In genomic region chr17:47332001-47332611, GRCm38 (mm10) we compare ENCODE assay signal across 8 mouse cellular contexts. TPM values are rescaled to one million over a fixed set of nuclear protein-coding genes. Genes with fewer than 3 reads are reported as not detected.
DNase-seq lines count a peak whose midpoint lies in the region; ATAC-seq lines count a peak whose summit lies in the region.

No protein-coding gene starts in this region.

- H3K27me3 ChIP-seq in midbrain, embryonic 12.5 days = no peaks in the 10 kb centered on the region
- H3K27me3 ChIP-seq in midbrain, embryonic 11.5 days (ENCODE audit: control insufficient read depth, insufficient read depth, low read length) = no peaks in the 10 kb centered on the region
- no peaks in the 10 kb centered on the region for H3K27me3 ChIP-seq in embryonic facial prominence, embryonic 13.5 days
- H3K27me3 ChIP-seq in heart, embryonic 16.5 days (ENCODE audit: control insufficient read depth, insufficient read depth, low read length) = no peaks in the 10 kb centered on the region

- H3K27ac ChIP-seq in midbrain, embryonic 12.5 days (replicated peaks) = no peak overlapping the region
- no peak overlapping the region for H3K27ac ChIP-seq in midbrain, embryonic 11.5 days (ENCODE audit: low read depth, low read length)
- H3K27ac ChIP-seq in embryonic facial prominence, embryonic 13.5 days = 0 out of 2 replicates have a peak overlapping the region, but pooled peaks have one; percentile 29
- H3K27ac ChIP-seq in heart, embryonic 16.5 days (ENCODE audit: low read length) = peak overlapping the region; percentile 52

- WGBS in midbrain, embryonic 12.5 days = 90% methylated on average over 12 of the region's 12 CpGs
- 89% methylated on average over 12 of the region's 12 CpGs for WGBS in midbrain, embryonic 11.5 days
- 70% methylated on average over 12 of the region's 12 CpGs for WGBS in embryonic facial prominence, embryonic 13.5 days
- WGBS in heart, embryonic 16.5 days = 60% methylated on average over 12 of the region's 12 CpGs

- no peaks in the 10 kb centered on the region for H3K9me3 ChIP-seq in midbrain, embryonic 12.5 days
- H3K9me3 ChIP-seq in midbrain, embryonic 11.5 days (ENCODE audit: control insufficient read depth, low read length) = no peaks in the 10 kb centered on the region
- H3K9me3 ChIP-seq in embryonic facial prominence, embryonic 13.5 days = no peaks in the 10 kb centered on the region
- H3K9me3 ChIP-seq in heart, embryonic 16.5 days (replicated peaks; ENCODE audit: control insufficient read depth, low read length) = no peaks in the 10 kb centered on the region

- H3K4me2 ChIP-seq in midbrain, embryonic 12.5 days (replicated peaks) = no peak overlapping the region
- H3K4me2 ChIP-seq in midbrain, embryonic 11.5 days = no peak overlapping the region
- H3K4me2 ChIP-seq in embryonic facial prominence, embryonic 13.5 days = no peak overlapping the region
- no peak overlapping the region for H3K4me2 ChIP-seq in heart, embryonic 16.5 days (ENCODE audit: low read depth, low read length)

- DNase-seq in midbrain, embryonic 11.5 days (ENCODE audit: low spot score, missing footprints) = no peak
- DNase-seq in layer of hippocampus, adult 9-11 months = peak; percentile 35
- DNase-seq in lung, postnatal 36 days = peak; percentile 31
- DNase-seq in thymus, postnatal 4 days = peak; percentile 33
- DNase-seq in ovary, postnatal 36 days (ENCODE audit: low spot score) = no peak

- H3K4me3 ChIP-seq in midbrain, embryonic 12.5 days = no peak overlapping the region
- no peak overlapping the region for H3K4me3 ChIP-seq in midbrain, embryonic 11.5 days (ENCODE audit: low read depth, low read length)
- H3K4me3 ChIP-seq in embryonic facial prominence, embryonic 13.5 days = no peak overlapping the region
- H3K4me3 ChIP-seq in heart, embryonic 16.5 days (ENCODE audit: low read length) = no peak overlapping the region

- peaks cover 42% of the 10 kb centered on the region for H3K36me3 ChIP-seq in midbrain, embryonic 12.5 days
- peaks cover 5% of the 10 kb centered on the region; the same call in 1 of the 2 replicates for H3K36me3 ChIP-seq in midbrain, embryonic 11.5 days (ENCODE audit: control insufficient read depth, insufficient read depth, low read length)
- H3K36me3 ChIP-seq in embryonic facial prominence, embryonic 13.5 days = peaks cover 67% of the 10 kb centered on the region
- H3K36me3 ChIP-seq in heart, embryonic 16.5 days (ENCODE audit: control insufficient read depth, insufficient read depth) = peaks cover 9% of the 10 kb centered on the region; the same call in 1 of the 2 replicates

- H3K4me1 ChIP-seq in midbrain, embryonic 12.5 days = peaks cover 5% of the 10 kb centered on the region; the same call in 1 of the 2 replicates
- H3K4me1 ChIP-seq in midbrain, embryonic 11.5 days (ENCODE audit: control insufficient read depth, insufficient read depth, low read length) = no peaks in the 10 kb centered on the region
- peaks cover 12% of the 10 kb centered on the region for H3K4me1 ChIP-seq in embryonic facial prominence, embryonic 13.5 days
- H3K4me1 ChIP-seq in heart, embryonic 16.5 days (ENCODE audit: control insufficient read depth, insufficient read depth, low read length) = peaks cover 4% of the 10 kb centered on the region; the same call in 1 of the 2 replicates

- ATAC-seq in midbrain, embryonic 12.5 days (ENCODE audit: low FRiP score, low read depth) = peak; percentile 47; the same call in 1 of the 2 replicates
- ATAC-seq in midbrain, embryonic 11.5 days (ENCODE audit: low FRiP score) = no peak
- ATAC-seq in embryonic facial prominence, embryonic 13.5 days (ENCODE audit: insufficient number of reproducible peaks, insufficient read depth, low FRiP score, low TSS enrichment, low read depth) = no peak
- ATAC-seq in heart, embryonic 16.5 days (replicated peaks; ENCODE audit: extremely low read depth, insufficient read depth, low FRiP score) = no peak; the same call in 1 of the 2 replicates

- no peak overlapping the region for H3K9ac ChIP-seq in midbrain, embryonic 12.5 days (replicated peaks)
- no peak overlapping the region for H3K9ac ChIP-seq in midbrain, embryonic 11.5 days (ENCODE audit: low read length)
- H3K9ac ChIP-seq in embryonic facial prominence, embryonic 13.5 days = no peak overlapping the region
- no peak overlapping the region for H3K9ac ChIP-seq in heart, embryonic 16.5 days (ENCODE audit: low read length)

RNA-seq across cellular contexts. Expression of gene Mrps10, which starts 36.6 kb away (rescaled TPM):
- polyA plus RNA-seq in midbrain, embryonic 12.5 days (2016; fragmentation: Nextera tagmentation; extraction: Ambion mirVana) = 72.7 and 73.4 TPM in 2 replicates
- polyA plus RNA-seq in midbrain, embryonic 11.5 days (2014; fragmentation: Nextera tagmentation; extraction: Ambion mirVana) = 73.5 and 77.5 TPM in 2 replicates
- polyA plus RNA-seq in embryonic facial prominence, embryonic 13.5 days (2015; fragmentation: Nextera tagmentation; extraction: Ambion mirVana) = 73.4 and 74.5 TPM in 2 replicates
- polyA plus RNA-seq in heart, embryonic 16.5 days (2015; fragmentation: Nextera tagmentation; extraction: Ambion mirVana) = 65.7 and 67.4 TPM in 2 replicates

RNA-seq across cellular contexts. Expression of gene Guca1b, which starts 53.1 kb away (rescaled TPM):
- 0.73 and 0.77 TPM in 2 replicates for polyA plus RNA-seq in midbrain, embryonic 12.5 days (2016; fragmentation: Nextera tagmentation; extraction: Ambion mirVana)
- 0.70 and 0.81 TPM in 2 replicates for polyA plus RNA-seq in midbrain, embryonic 11.5 days (2014; fragmentation: Nextera tagmentation; extraction: Ambion mirVana)
- 0.73 and 0.84 TPM in 2 replicates for polyA plus RNA-seq in embryonic facial prominence, embryonic 13.5 days (2015; fragmentation: Nextera tagmentation; extraction: Ambion mirVana)
- 0.95 and 1.2 TPM in 2 replicates for polyA plus RNA-seq in heart, embryonic 16.5 days (2015; fragmentation: Nextera tagmentation; extraction: Ambion mirVana)

Comparison
In these comparisons a context has a peak if more than half of its experiments do, and no peak if none do; other contexts are left out.
1. H3K27ac ChIP-seq: peak in embryonic facial prominence, embryonic 13.5 days (single experiment) and heart, embryonic 16.5 days (single experiment); none in midbrain, embryonic 12.5 days (single experiment) and midbrain, embryonic 11.5 days (single experiment).
2. DNase-seq: peak in layer of hippocampus, adult 9-11 months (single experiment), lung, postnatal 36 days (single experiment) and thymus, postnatal 4 days (single experiment); none in midbrain, embryonic 11.5 days (single experiment) and ovary, postnatal 36 days (single experiment).